Mouse (Mus musculus): ENCODE data around the gene Gtpbp2.

Gene Gtpbp2

GRCm38 (mm10) chr17:46154336-46154735 is 6.5 kb upstream of the Gtpbp2 start:
- DNase-seq (ENCODE audit: low spot score): no peak

- peak; percentile 44 for DNase-seq (ENCODE audit: low spot score)
These were observed 4.2 kb upstream of the Gtpbp2 start for GRCm38 (mm10) chr17:46156680-46157079.

DNA sequence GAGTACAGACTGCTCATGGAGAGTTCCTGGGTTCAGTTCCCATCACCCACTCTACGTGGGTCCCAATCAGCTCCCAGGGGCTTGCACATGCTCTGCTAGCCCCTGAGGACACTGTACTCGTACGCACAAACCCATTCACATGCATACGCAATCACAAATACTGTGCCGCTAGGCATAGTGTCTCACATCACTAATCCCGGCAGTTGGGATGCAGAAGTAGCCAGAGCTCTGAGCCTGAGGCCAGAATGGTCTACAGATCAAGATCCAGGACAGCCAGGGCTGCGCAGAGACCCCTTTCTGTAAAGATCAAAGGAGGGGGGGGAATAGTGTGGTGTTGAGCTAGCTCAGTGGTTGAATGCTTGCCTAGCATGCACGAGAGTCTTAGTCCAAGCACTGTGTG is 3.7 kb upstream of the Gtpbp2 start:
- no peak for DNase-seq (ENCODE audit: low spot score)

DNA sequence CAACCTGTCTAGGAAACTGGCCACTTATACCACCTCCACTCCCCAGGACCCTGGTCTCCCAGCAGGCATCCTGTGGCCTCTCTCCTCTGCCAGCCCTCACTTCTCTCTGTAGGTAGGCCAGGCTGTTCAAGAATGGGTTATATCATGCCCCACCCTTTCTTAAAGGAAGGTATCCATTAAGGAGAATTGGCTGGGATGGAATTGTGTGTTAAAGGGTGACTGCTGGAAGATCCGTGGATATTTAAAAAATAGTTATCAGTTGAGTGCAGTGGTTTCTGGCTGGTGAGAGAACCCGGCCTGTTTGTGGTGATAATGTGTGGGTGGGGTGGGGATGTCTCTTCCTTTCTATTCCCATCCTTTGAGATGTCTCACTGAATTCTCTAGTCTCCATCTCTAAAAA is 1.6 kb upstream of the Gtpbp2 start:
- peak; percentile 59 for DNase-seq (ENCODE audit: low spot score)

- peak; percentile 91 for DNase-seq (ENCODE audit: low spot score)
These were observed 656 bp upstream of the Gtpbp2 start for GRCm38 (mm10) chr17:46160090-46160662.

GRCm38 (mm10) chr17:46161179-46161578 is 347 bp downstream of the Gtpbp2 start:
- no peak for DNase-seq (ENCODE audit: low spot score)

- no peak for DNase-seq (ENCODE audit: low spot score)
These were observed 878 bp downstream of the Gtpbp2 start for GRCm38 (mm10) chr17:46161710-46162109.

DNA sequence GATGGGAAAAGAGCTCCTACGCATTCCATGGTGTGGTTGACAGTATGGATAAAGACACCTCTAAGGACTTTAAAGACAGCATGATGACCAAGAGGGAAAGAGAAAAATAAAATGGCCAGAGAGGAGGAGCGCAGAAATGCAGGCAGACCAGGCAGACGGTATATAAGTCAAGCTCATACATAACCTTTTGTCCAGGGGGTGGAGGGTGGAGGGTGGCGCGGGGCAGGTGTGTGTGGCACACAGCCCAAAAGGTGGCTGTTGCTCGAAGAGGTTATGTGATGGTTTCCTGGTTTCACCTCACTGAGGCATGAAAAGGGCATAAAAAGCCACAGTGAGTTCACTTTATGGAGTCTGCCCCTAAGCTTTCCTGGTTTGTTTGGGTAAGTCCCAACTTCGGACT is 1.7 kb downstream of the Gtpbp2 start:
- no peak for DNase-seq (ENCODE audit: low spot score)

GRCm38 (mm10) chr17:46162951-46163421 is 2.2 kb downstream of the Gtpbp2 start:
- DNase-seq (ENCODE audit: low spot score): peak; percentile 52

- DNase-seq (ENCODE audit: low spot score): no peak
These were observed 3.5 kb downstream of the Gtpbp2 start for GRCm38 (mm10) chr17:46164301-46164700.

GRCm38 (mm10) chr17:46164791-46165190 is 4.0 kb downstream of the Gtpbp2 start:
- DNase-seq (ENCODE audit: low spot score): no peak

DNA sequence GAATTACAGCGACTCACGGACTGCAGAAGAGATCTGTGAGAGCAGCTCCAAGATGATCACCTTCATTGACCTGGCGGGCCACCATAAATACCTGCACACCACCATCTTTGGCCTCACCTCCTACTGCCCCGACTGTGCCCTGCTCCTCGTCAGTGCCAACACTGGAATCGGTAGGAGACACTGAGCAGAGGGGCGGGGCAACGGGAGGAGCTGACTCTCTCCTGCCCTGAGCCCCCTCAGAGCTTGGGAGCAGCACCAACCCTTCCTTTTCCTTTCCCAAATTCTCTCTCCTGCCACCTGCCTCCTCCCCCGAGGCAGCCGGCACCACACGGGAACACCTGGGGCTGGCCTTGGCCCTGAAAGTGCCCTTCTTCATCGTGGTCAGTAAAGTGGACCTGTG is 4.6 kb downstream of the Gtpbp2 start:
- DNase-seq (ENCODE audit: low spot score): no peak

DNA sequence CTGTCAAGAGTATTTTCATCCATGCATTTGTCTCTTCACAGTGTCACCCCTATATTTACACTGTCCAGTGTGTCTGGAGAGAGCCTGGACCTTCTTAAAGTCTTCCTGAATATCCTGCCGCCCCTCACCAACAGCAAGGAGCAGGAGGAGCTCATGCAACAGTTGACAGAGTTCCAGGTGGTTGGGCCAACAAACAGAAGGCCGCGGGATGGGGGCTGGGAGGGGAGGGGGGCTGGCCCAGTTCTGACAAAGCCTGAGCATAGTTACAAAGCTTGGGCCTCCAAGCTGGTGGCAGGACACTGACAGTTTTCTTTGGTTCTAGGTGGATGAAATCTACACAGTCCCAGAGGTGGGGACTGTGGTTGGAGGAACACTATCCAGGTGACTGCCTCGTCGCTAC is 5.4 kb downstream of the Gtpbp2 start:
- DNase-seq (ENCODE audit: low spot score): no peak

GRCm38 (mm10) chr17:46167014-46167413 is 6.2 kb downstream of the Gtpbp2 start:
- no peak for DNase-seq (ENCODE audit: low spot score)

GRCm38 (mm10) chr17:46168318-46168717 is 7.5 kb downstream of the Gtpbp2 start:
- no peak for DNase-seq (ENCODE audit: low spot score)

- no peak for DNase-seq (ENCODE audit: low spot score)
These were observed 7.9 kb downstream of the Gtpbp2 start for GRCm38 (mm10) chr17:46168768-46169167.

DNA sequence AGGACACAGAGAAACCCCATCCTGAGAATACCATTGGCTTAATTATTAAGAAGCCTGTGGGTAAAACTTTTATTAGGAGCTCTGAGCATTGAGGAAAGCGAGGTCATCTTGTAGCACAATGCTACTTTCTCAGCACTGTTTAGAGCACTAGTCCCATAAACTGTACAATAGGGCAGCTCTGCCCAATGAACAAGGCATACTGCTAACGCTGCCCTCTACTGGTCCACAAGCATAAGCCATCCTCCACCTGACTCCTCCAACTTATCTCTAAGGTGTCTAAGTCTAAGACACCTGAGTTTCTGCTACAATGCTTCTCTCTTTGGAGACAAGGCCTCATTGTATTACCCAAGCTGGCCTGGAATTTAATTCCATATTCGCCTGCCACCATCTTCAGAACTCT is 9.7 kb downstream of the Gtpbp2 start:
- DNase-seq (ENCODE audit: low spot score): no peak

DNA sequence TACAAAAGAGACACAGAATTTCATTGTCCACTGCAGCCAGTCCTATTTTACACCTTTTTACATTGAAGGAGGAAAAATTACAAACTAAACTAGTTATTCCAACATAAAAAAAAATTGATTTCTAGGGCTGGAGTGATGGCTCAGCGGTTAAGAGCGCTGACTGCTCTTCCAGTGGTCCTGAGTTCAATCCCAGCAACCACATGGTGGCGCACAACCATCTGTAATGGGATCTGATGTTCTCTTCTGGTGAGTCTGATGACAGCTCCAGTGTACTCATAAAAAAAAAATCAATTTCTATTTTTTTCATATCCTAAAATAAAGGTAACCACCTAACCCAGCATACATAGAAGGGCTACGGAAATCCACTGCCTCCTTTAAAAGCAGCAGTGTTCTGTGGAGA is 21.4 kb downstream of the Gtpbp2 start:
- no peak for DNase-seq (ENCODE audit: low spot score)

- no peak for DNase-seq (ENCODE audit: low spot score)
These were observed 28.0 kb downstream of the Gtpbp2 start for GRCm38 (mm10) chr17:46188829-46189228.

DNA sequence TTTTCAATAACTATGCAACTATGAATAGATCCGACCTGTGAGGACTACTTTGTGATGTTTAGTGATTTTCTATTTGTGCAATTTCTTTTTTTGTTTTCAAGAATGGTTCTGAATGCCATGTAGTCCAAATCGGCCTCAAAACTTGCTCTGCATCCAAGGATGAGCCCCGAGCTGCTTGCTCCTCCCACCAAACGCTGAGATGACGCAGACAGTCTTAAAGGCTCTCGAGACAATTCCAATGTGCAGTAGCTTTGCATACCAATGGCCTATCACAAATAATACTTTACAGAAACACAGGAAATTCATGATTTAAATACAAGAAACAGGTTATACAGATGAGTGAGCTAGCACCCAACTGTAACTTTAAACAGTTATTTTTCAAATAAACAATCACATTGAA is 40.3 kb downstream of the Gtpbp2 start:
- DNase-seq (ENCODE audit: low spot score): no peak

- DNase-seq (ENCODE audit: low spot score): peak; percentile 93
These were observed 41.7 kb downstream of the Gtpbp2 start, which contains the start of the genes Polh and Xpo5 for GRCm38 (mm10) chr17:46202421-46203071. Gene Polh, minus strand, starts transcription at chr17:46202645. Gene Xpo5, plus strand, starts transcription at chr17:46202782.

DNA sequence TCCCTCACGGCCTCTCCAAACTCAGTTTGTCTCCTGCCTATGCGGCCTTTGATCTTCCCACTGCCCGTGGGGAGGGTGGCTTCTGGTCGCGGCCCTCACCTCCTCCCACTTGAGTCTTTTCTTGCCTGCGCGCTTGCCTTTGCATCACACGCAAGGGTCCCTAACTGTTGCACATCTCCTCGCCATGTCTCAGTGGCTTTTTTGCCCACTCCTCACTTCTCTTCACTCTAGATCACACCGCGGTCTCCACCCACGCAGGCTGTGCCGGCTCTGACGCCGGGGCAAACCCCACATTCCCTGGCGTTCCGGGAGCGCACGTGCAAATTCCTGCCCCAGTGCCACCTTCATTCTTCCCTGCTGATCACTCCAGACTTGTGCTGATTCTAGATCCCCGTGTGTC is 42.2 kb downstream of the Gtpbp2 start:
- DNase-seq (ENCODE audit: low spot score): no peak

- DNase-seq (ENCODE audit: low spot score): no peak
These were observed 45.8 kb downstream of the Gtpbp2 start for GRCm38 (mm10) chr17:46206676-46207075.

DNA sequence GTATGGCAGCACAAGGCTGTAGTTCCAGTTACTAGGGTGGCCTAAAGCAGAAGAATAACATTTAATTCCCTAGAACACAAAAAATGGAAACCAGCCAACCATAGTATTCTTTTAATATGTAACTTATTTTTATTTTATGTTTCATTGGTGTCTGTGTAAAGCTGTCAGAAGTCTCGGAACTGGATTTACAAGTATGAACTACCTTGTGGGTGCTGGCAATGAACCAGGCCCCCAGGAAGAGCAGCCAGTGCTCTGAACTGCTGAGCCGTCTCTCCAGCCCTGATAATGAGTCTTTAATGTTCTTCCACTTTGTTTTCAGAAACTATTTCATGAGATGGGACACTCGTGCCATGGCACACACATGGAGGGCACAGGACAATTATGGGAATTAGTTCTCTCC is 49.7 kb downstream of the Gtpbp2 start:
- DNase-seq (ENCODE audit: low spot score): no peak

All from spleen, adult 12 weeks (tissue).